Mouse (Mus musculus) C2C12 (cell line): ENCODE results near the gene Wnt3. TPM values are rescaled to one million over a fixed set of nuclear protein-coding genes. Genes with fewer than 3 reads are reported as not detected.

Experiments
- H3K27me3 ChIP-seq: one replicate; pipeline ENCODE4 v1.6.1; 2011; ENCODE audit not compliant: control insufficient read depth, insufficient read depth, insufficient read length
- H3K36me3 ChIP-seq: one replicate; pipeline ENCODE4 v1.6.1; 2011; ENCODE audit not compliant: control insufficient read depth, insufficient read depth
- H3K4me3 ChIP-seq: one replicate; pipeline ENCODE4 v1.5.1; 2011; ENCODE audit warnings: mild to moderate bottlenecking, control low read depth; ENCODE audit not compliant: poor library complexity, insufficient read depth, severe bottlenecking
- H3K79me2 ChIP-seq: one replicate; pipeline ENCODE4 v1.6.1; 2011; ENCODE audit not compliant: control insufficient read depth, insufficient read depth
- H3K79me3 ChIP-seq: one replicate; pipeline ENCODE4 v1.6.1; 2011; ENCODE audit warnings: low read depth, control low read depth
- H3ac ChIP-seq: one replicate; pipeline ENCODE3; 2011; ENCODE audit warnings: low read depth; ENCODE audit not compliant: control insufficient read depth, insufficient read length
- CEBPB ChIP-seq: IDR thresholded peaks from one replicate; pipeline ENCODE4 v1.6.1; 2011; ENCODE audit warnings: low read depth, mild to moderate bottlenecking, control low read depth, moderate library complexity
- CTCF ChIP-seq: IDR thresholded peaks from one replicate; pipeline ENCODE4 v1.5.1; 2011; ENCODE audit not compliant: control insufficient read depth, insufficient read depth, insufficient read length
- FOSL1 ChIP-seq: IDR thresholded peaks from one replicate; pipeline ENCODE4 v1.8.0; 2011; ENCODE audit warnings: mild to moderate bottlenecking, low read length; ENCODE audit not compliant: poor library complexity, insufficient read depth, severe bottlenecking
- MAX ChIP-seq: IDR thresholded peaks from one replicate; pipeline ENCODE4 v1.6.1; 2011; ENCODE audit warnings: mild to moderate bottlenecking, control low read depth
- MYOD1 ChIP-seq: IDR thresholded peaks from one replicate; pipeline ENCODE4 v1.6.1; 2011; ENCODE audit warnings: low read depth; ENCODE audit not compliant: control insufficient read depth, insufficient read length
- MYOG ChIP-seq: IDR thresholded peaks from one replicate; pipeline ENCODE4 v1.6.1; 2011; ENCODE audit not compliant: control insufficient read depth, insufficient read length; ENCODE audit errors: extremely low read depth
- USF1 ChIP-seq: IDR thresholded peaks from one replicate; pipeline ENCODE4 v1.6.1; 2011; ENCODE audit warnings: low read depth, mild to moderate bottlenecking, control low read depth, moderate library complexity
- long read RNA-seq, 2 experiments: library from polyadenylated mRNA; unstranded; transcript quantifications; one replicate each; pipeline ENCODE4 v2.0.0; 2019 to 2020
- polyA plus RNA-seq: library from polyadenylated mRNA; unstranded; fragments of >200 nt; fragmentation: generic; extraction: Trizol; gene quantifications from one replicate; pipeline ENCODE4 v1.2.1, GENCODE M21; 2012; ENCODE audit warnings: missing spikeins

Wnt3 gene
- 0.01 TPM for polyA plus RNA-seq
- long read RNA-seq, experiment 1 = 0 reads
- long read RNA-seq, experiment 2 = 0 reads

DNA sequence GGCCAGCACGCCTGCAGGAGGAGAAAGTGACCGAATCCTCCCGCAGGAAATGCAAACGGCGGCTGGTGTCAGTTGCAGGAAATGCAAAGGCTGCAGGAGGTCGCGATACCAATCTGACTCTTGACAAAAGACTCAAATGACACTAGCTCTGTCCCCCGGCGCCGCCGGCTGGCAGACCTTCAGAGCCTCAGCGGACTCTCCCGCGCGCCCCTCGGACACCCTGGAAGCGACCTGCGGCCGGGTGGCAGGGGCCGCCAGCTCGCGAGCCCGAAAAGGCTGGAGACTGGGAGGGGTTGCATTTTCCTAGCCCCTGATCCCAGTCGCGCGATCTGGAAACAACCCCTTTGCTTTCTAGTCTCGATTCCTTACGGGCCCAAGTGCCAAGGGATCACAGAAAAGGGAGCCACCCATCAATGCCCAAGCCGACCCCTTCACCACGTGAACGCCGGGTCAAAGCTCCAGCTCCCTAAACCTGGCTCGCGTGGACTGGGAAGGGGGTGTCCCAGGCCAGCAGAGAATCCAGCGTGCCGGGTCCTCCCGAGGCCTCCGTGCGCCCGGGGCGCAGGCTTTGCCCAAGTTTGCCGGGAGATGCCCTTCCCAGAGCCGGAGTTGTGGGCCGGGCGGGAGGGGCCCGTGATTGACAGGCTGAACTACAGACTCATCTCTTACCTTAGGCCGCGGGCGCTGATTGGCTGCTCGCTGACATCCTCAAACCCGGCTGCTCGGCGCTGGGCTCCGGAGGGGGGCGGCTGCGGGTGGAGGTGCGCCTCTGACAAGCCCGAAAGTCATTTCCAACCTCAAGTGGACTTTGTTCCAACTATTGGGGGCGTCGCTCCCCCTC lies at the start of gene Wnt3:
Wnt3 (plus strand) TSS at position 764 of the 841 bp plus-strand sequence.
- peaks cover 88% of the 10 kb centered on the region for H3K27me3 ChIP-seq
- TF ChIP-seq FOSL1 (no peak), USF1 (no peak), MAX (no peak), MYOD1 (no peak), CEBPB (no peak), MYOG (no peak), CTCF (no peak)
- no peak within 1 kb of the TSS for H3K4me3 ChIP-seq
- no peak within 1 kb of the TSS for H3ac ChIP-seq
- no peaks in the 10 kb centered on the region for H3K36me3 ChIP-seq
- H3K79me3 ChIP-seq = no peaks in the 10 kb centered on the region
- H3K79me2 ChIP-seq = no peaks in the 10 kb centered on the region

DNA sequence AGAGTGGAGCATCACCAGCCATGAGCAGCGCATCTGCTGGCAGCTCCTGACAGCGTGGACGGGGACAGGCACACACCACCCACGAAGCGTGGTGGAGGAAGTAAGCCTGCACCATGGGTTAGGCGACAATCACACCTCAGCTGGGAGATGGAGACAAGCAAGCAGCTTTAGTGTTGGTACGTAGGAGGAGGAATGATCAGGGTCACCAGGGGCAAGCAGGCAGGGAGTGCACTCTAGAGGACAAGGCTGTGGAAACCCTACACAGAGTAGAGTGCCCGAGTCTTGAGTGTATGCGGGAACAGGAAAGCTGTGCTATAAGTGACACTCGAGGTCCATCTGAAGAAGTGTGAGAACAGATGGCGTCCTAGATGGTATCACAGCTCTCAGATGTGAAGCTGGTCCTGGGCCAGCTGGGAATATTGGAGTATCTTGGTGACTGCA lies 49.6 kb upstream of the Wnt3 start:
- Histone ChIP-seq H3K4me3 (no peak overlapping the region), H3K79me3 (no peaks in the 10 kb centered on the region), H3ac (no peak overlapping the region), H3K79me2 (no peaks in the 10 kb centered on the region), H3K27me3 (peaks cover 64% of the 10 kb centered on the region), H3K36me3 (no peaks in the 10 kb centered on the region)
- TF ChIP-seq MYOG = no peak
- no peak for TF ChIP-seq MYOD1
- no peak for TF ChIP-seq MAX
- TF ChIP-seq CTCF = no peak
- TF ChIP-seq FOSL1 = no peak
- TF ChIP-seq USF1 = no peak
- TF ChIP-seq CEBPB = no peak

DNA sequence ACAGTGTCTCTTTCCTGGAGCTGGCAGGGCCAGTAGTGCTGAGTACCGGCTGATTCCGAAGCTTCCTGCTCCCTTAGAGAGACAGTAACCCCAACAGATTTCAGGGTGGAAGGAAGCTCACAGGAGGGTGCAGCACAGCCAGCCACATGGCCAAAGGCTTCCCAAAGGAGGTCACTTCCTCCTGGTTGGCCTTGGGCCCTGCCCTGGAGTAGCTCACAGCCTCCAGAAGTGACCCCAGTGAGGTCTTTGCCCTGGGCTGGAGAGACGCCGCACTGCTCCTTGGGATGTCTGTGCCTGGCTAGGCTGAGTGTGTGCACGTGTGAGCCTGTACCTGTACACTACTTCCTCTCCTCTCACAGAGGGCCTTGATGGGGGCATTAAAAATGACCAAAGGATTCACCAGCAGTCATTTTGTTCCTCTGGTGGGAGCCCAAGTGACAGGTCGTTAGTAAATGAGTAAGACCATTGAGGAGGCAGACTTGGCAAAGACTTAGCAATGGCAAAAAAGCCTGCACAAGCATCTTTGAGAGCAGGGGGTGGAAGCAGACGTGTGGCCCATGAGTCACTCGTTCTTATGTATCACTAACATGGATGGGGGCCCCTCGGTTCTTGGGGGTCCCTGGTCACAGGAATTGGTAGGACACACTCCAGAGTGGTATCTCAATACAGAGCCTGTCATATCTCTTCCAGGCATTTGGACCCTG lies 44.5 kb upstream of the Wnt3 start:
- Histone ChIP-seq H3K79me3 (no peaks in the 10 kb centered on the region), H3K79me2 (no peaks in the 10 kb centered on the region), H3K36me3 (no peaks in the 10 kb centered on the region), H3K27me3 (peaks cover 64% of the 10 kb centered on the region), H3K4me3 (no peak overlapping the region), H3ac (no peak overlapping the region)
- TF ChIP-seq MYOG (no peak), CTCF (no peak), MAX (no peak), FOSL1 (no peak), MYOD1 (no peak), USF1 (no peak), CEBPB (no peak)

DNA sequence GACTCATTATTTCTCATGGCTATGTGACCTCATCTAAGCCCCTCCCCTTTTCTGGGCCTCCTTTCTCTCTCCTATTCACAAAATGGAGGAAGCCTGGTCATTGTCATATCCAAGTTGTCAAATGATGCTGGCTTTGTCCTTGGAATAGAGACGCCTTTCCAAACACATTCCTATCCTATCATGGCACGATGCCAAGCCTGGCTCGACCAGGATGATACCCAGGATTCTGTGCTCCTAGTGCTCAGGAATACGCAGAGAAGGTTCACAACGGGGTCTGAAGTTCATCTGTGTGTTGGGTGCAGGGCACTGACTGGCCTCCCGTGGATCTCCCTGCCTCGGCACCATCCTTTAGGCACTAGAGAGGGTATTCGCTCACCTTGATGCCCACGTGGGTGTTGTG lies 42.4 kb upstream of the Wnt3 start:
- no peaks in the 10 kb centered on the region for H3K79me3 ChIP-seq
- peaks cover 78% of the 10 kb centered on the region for H3K27me3 ChIP-seq
- no peak overlapping the region for H3K4me3 ChIP-seq
- no peak overlapping the region for H3ac ChIP-seq
- no peaks in the 10 kb centered on the region for H3K36me3 ChIP-seq
- TF ChIP-seq MAX (no peak), MYOG (no peak), CEBPB (no peak), CTCF (no peak), FOSL1 (no peak), USF1 (no peak), MYOD1 (no peak)
- no peaks in the 10 kb centered on the region for H3K79me2 ChIP-seq

DNA sequence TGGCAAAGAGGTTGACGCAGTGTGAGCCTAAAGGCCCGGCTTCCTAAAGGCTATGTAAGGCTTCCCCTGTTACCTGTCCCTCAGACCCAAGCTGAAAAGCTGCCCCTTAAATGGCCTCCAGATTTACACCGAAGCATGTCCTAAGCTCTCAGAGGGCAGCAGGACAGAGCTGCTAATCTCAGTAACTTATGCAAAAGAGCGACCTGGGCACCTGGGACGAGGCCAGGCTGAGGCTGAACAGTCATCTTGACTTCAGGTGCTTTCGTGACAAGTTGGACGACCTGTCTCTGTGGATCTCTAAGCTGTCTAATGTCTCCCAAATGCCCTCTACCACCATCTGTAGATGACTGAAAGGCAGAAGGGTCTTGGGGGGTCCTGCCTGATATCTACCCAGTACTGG lies 41.6 kb upstream of the Wnt3 start:
- H3K27me3 ChIP-seq = peaks cover 79% of the 10 kb centered on the region
- no peak overlapping the region for H3K4me3 ChIP-seq
- H3K79me3 ChIP-seq = no peaks in the 10 kb centered on the region
- no peak for TF ChIP-seq FOSL1
- no peak for TF ChIP-seq MYOG
- no peak for TF ChIP-seq MYOD1
- TF ChIP-seq CTCF = no peak
- no peak for TF ChIP-seq MAX
- no peak for TF ChIP-seq USF1
- TF ChIP-seq CEBPB = no peak
- no peaks in the 10 kb centered on the region for H3K79me2 ChIP-seq
- H3K36me3 ChIP-seq = no peaks in the 10 kb centered on the region
- H3ac ChIP-seq = no peak overlapping the region

DNA sequence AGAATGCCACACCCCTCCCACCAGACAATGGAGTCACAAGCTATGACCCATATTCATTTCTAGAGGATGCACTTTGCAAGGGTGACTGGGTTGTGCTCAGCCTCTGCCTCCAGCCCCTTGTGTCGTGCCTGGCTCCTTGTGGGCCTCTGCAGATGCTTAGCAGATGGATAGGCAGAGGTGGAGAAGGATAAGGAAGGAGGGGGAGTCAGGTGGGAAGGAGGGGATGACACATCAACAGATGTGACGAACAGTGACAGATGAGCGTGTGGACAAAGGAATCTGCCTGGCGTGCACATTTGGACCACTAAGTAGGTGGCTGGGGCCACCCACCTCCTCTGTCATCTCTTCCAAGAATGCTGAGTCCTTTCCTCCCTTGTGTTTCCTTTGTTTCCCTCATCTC lies 40.9 kb upstream of the Wnt3 start:
- Histone ChIP-seq H3K79me2 (no peaks in the 10 kb centered on the region), H3K4me3 (no peak overlapping the region), H3K36me3 (no peaks in the 10 kb centered on the region), H3ac (no peak overlapping the region), H3K79me3 (no peaks in the 10 kb centered on the region), H3K27me3 (peaks cover 79% of the 10 kb centered on the region)
- TF ChIP-seq FOSL1 = no peak
- TF ChIP-seq MYOD1 = no peak
- no peak for TF ChIP-seq MYOG
- TF ChIP-seq CEBPB = no peak
- TF ChIP-seq USF1 = no peak
- no peak for TF ChIP-seq CTCF
- no peak for TF ChIP-seq MAX
